Mouse (Mus musculus): ENCODE data around the gene Prl8a6. TPM values are rescaled to one million over a fixed set of nuclear protein-coding genes. Genes with fewer than 3 reads are reported as not detected.

The Prl8a6 gene
- not detected in 2 replicates for polyA plus RNA-seq (2015; fragmentation: Nextera tagmentation; extraction: Ambion mirVana)

DNA sequence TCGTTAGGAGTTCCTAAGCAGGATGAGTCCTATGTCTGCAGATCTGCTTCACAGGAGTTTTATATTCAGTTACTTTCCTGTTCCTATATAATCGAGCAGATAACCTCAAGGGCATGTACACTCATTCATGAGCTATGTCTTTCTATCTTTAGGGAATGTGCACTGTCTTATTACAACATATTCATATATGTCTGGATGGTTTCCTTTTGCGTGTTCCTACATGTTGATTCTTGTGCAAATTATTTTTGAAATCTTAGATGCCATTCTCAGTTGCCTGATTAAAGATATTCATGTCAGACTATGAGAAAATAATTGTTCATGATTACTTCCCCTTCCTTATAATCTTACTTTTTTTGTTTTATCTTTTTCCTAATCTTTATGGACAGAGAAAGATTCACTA, at the start of gene Prl8a6:
Prl8a6 (minus strand) TSS at position 101 of the 400 bp plus-strand sequence.
- Histone ChIP-seq H3K9ac (no peak within 1 kb of the TSS), H3K4me2 (no peak within 1 kb of the TSS), H3K4me3 (replicated peaks) (no peak within 1 kb of the TSS), H3K27ac (no peak within 1 kb of the TSS), H3K36me3 (no peaks in the 10 kb centered on the region), H3K9me3 (no peaks in the 10 kb centered on the region), H3K27me3 (replicated peaks) (no peaks in the 10 kb centered on the region), H3K4me1 (no peaks in the 10 kb centered on the region)
- 84% methylated on average over 3 of the region's 3 CpGs for WGBS
- no peak for ATAC-seq (ENCODE audit: insufficient read depth, low FRiP score, low read depth)

DNA sequence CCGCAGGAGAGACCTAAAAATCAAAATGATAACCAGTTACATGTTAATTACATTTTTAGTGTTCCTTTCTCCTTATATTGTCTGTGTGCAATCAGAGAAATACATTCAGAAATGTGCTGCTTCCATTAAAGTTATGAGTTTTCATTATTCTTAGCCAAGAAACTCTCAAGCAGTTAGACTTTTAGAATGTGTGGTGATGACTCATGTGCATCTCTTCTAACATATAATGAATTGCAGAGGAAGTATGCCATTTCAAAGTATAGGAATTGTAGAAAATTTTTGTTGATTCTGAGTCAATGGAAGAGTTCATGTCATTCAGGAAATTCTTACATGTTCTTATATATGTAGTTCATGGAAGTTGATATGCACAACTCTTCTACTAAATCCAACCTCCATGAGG, 5.3 kb downstream of the Prl8a6 start:
- no peak for ATAC-seq (ENCODE audit: insufficient read depth, low FRiP score, low read depth)
- Histone ChIP-seq H3K27me3 (replicated peaks) (no peaks in the 10 kb centered on the region), H3K4me1 (no peaks in the 10 kb centered on the region), H3K27ac (no peak overlapping the region), H3K4me3 (replicated peaks) (no peak overlapping the region), H3K36me3 (no peaks in the 10 kb centered on the region), H3K4me2 (no peak overlapping the region), H3K9me3 (no peaks in the 10 kb centered on the region), H3K9ac (no peak overlapping the region)
- WGBS, result 81% methylated on average over 1 of the region's 1 CpGs

DNA sequence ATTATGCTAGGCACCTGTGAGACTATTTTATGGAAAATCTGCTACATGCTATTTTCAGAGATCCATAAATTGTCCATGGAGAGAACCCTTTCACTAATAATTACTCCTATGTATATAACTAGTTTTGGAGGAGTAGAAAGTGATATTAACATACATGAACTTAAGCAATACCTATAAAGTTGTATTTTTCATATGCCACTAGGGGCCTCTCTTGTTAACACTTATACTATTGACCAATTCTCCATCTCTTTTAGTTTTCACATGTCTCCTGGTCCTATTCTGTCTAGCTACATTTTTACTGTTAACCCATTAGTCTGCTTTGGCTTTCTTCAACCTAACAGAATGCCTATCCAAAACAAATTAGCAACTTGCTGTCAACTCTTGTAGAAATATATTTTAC, 24.8 kb downstream of the Prl8a6 start:
- Histone ChIP-seq H3K27me3 (replicated peaks) (no peaks in the 10 kb centered on the region), H3K4me3 (replicated peaks) (no peak overlapping the region), H3K4me2 (no peak overlapping the region), H3K36me3 (no peaks in the 10 kb centered on the region), H3K9me3 (no peaks in the 10 kb centered on the region), H3K27ac (no peak overlapping the region), H3K4me1 (no peaks in the 10 kb centered on the region), H3K9ac (no peak overlapping the region)
- no peak for ATAC-seq (ENCODE audit: insufficient read depth, low FRiP score, low read depth)

DNA sequence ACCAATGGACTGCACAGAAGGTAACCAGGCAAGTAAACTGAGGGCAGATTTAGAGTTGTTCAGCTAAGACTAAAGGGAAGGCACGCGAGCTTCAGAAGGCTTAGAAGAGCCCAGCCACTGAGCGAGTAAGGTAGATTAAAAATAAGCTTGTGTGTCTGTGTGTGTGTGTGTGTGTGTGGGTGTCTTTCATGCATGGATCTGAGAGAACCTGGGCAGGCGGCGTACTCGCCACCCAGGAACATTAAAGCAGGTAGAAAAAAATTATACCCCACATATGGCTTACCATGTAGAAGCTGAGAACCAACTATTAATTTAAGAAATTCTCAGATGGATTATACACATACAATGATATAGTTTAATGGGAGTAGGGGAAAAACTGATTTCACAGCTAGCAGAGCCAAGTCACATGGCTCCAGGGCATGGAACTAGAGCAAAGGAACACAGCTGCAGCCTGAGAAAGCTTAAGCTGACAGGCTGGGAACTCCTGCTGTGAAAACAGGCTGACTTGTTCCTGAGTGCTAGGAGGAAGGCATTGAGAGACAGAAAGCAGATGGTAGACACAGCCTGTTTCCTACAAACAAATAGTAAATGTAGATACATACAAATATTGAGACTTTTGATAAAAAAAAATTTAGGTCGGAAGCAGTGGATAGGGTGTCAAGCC, 39.3 kb downstream of the Prl8a6 start:
- Histone ChIP-seq H3K9me3 (no peaks in the 10 kb centered on the region), H3K27ac (no peak overlapping the region), H3K4me3 (replicated peaks) (no peak overlapping the region), H3K4me2 (no peak overlapping the region), H3K9ac (no peak overlapping the region), H3K27me3 (replicated peaks) (no peaks in the 10 kb centered on the region), H3K36me3 (no peaks in the 10 kb centered on the region), H3K4me1 (no peaks in the 10 kb centered on the region)
- 94% methylated on average over 7 of the region's 7 CpGs for WGBS
- ATAC-seq (ENCODE audit: insufficient read depth, low FRiP score, low read depth), result no peak

DNA sequence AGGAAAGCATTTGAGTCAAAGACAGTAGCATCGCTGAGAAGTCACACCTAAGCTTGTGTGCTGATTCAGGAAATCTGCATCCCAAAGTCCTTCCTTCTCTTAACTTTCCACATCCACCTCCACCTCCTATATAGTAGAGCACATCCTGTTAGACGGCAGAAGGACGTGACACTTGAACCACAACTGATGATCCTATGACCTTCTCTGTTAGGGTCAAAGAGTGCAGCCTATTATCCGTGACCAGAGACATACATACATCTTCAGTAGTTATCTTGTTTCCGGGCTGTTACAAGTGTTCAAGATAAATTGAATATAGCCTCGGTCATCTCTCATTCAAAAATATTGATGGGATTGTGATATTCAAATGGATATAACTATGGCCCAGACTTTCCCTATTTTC, 47.7 kb downstream of the Prl8a6 start, which contains the start of gene Prl2b1:
Prl2b1 (minus strand) TSS at position 101 of the 400 bp plus-strand sequence.
- Histone ChIP-seq H3K4me3 (replicated peaks) (no peak within 1 kb of the TSS), H3K36me3 (no peaks in the 10 kb centered on the region), H3K4me2 (no peak within 1 kb of the TSS), H3K4me1 (no peaks in the 10 kb centered on the region), H3K27me3 (replicated peaks) (no peaks in the 10 kb centered on the region), H3K27ac (no peak within 1 kb of the TSS), H3K9ac (no peak within 1 kb of the TSS), H3K9me3 (no peaks in the 10 kb centered on the region)
- no peak for ATAC-seq (ENCODE audit: insufficient read depth, low FRiP score, low read depth)
- WGBS, result 71% methylated on average over 6 of the region's 6 CpGs

Other genes with a start within 250 kb of the Prl8a6 start
- gene Prl3c1, start 242.0 kb downstream of the Prl8a6 start, polyA plus RNA-seq (2015; fragmentation: Nextera tagmentation; extraction: Ambion mirVana), result not detected in 2 replicates
- not detected in 2 replicates for gene Prl3b1, start 196.8 kb downstream of the Prl8a6 start, polyA plus RNA-seq (2015; fragmentation: Nextera tagmentation; extraction: Ambion mirVana)
- not detected in 2 replicates for gene Prl3a1, start 179.3 kb downstream of the Prl8a6 start, polyA plus RNA-seq (2015; fragmentation: Nextera tagmentation; extraction: Ambion mirVana)
- gene Prl6a1, start 126.1 kb downstream of the Prl8a6 start, polyA plus RNA-seq (2015; fragmentation: Nextera tagmentation; extraction: Ambion mirVana), result not detected in 2 replicates
- gene Prl8a2, start 93.0 kb downstream of the Prl8a6 start, polyA plus RNA-seq (2015; fragmentation: Nextera tagmentation; extraction: Ambion mirVana), result not detected in 2 replicates
- not detected in 2 replicates for gene Prl2b1, start 47.8 kb downstream of the Prl8a6 start, polyA plus RNA-seq (2015; fragmentation: Nextera tagmentation; extraction: Ambion mirVana)
- not detected in 2 replicates for gene Prl8a8, start 74.5 kb upstream of the Prl8a6 start, polyA plus RNA-seq (2015; fragmentation: Nextera tagmentation; extraction: Ambion mirVana)
- not detected in 2 replicates for gene Prl8a9, start 125.9 kb upstream of the Prl8a6 start, polyA plus RNA-seq (2015; fragmentation: Nextera tagmentation; extraction: Ambion mirVana)
- not detected in 2 replicates for gene Prl8a1, start 143.5 kb upstream of the Prl8a6 start, polyA plus RNA-seq (2015; fragmentation: Nextera tagmentation; extraction: Ambion mirVana)
- not detected in 2 replicates for gene Prl7b1, start 171.9 kb upstream of the Prl8a6 start, polyA plus RNA-seq (2015; fragmentation: Nextera tagmentation; extraction: Ambion mirVana)
- not detected in 2 replicates for gene Prl7a1, start 203.8 kb upstream of the Prl8a6 start, polyA plus RNA-seq (2015; fragmentation: Nextera tagmentation; extraction: Ambion mirVana)
- gene Prl7a2, start 229.3 kb upstream of the Prl8a6 start, polyA plus RNA-seq (2015; fragmentation: Nextera tagmentation; extraction: Ambion mirVana), result not detected in 2 replicates

Measured in stomach, embryonic 15.5 days (tissue).